In genomic region chr13:58358629-58359303, GRCm38 (mm10) we compare ENCODE assay signal across 8 mouse cellular contexts. TPM values are rescaled to one million over a fixed set of nuclear protein-coding genes. Genes with fewer than 3 reads are reported as not detected.
DNase-seq lines count a peak whose midpoint lies in the region; ATAC-seq lines count a peak whose summit lies in the region.

Kif27 (minus strand) TSS chr13:58359122.

- peak; percentile 100 for ATAC-seq in megakaryocyte-erythroid progenitor cell, adult 5-6 weeks (replicated peaks; ENCODE audit: low FRiP score, low TSS enrichment, poor library complexity, severe bottlenecking)

- intact Hi-C loops in gastrocnemius, postnatal 14 days (cut with DNase I; ENCODE audit: low total_unique reads) = no loop called here
- intact Hi-C loops in left cerebral cortex, postnatal 10 days (cut with DNase I) = no loop called here

- DNase-seq in adrenal gland, adult 18-20 months (ENCODE audit: low spot score in 2 of 2) = peak; percentile 75 to 80
- DNase-seq in embryo, embryonic 10.5 days (ENCODE audit: low spot score) = peak; percentile 92
- peak; percentile 82 for DNase-seq in gastrocnemius, postnatal 14 days
- peak; percentile 96 for DNase-seq in induced T-regulatory cell, adult 2 months (ENCODE audit: low read depth)
- peak; percentile 7 to 86 for DNase-seq in left cerebral cortex, postnatal 10 days (ENCODE audit: extremely low spot score in 1 of 2, low spot score in 2 of 2)
- peak; percentile 53 for DNase-seq in right cerebral cortex, postnatal 14 days
- DNase-seq in urinary bladder, postnatal 25 days (ENCODE audit: low spot score) = peak; percentile 76

RNA-seq across cellular contexts. Expression of gene Kif27, which starts in this region (rescaled TPM):
- total RNA-seq in adrenal gland, adult 18-20 months (2021) = under 1 TPM; 0.70 to 0.90 TPM
- total RNA-seq in gastrocnemius, postnatal 14 days (2021) = under 1 TPM; 0.07 to 0.33 TPM
- 1 to 10 TPM; 2.0 to 3.6 TPM for total RNA-seq in left cerebral cortex, postnatal 10 days (2021)
- total RNA-seq in megakaryocyte-erythroid progenitor cell, adult 5-6 weeks (2014; fragmentation: Nextera tagmentation) = not detected in 2 replicates
- total RNA-seq in megakaryocyte-erythroid progenitor cell, adult 5-6 weeks (2017) = 0.50 and 0.75 TPM in 2 replicates

Comparison
In these comparisons a context has a peak if more than half of its experiments do, and no peak if none do; other contexts are left out.
1. Peak in every context shown above with its lines: DNase-seq and ATAC-seq.
2. Peak in DNase-seq in adrenal gland, adult 18-20 months; RNA of the gene not detected or under 1 TPM.
3. Peak in DNase-seq in gastrocnemius, postnatal 14 days; RNA of the gene not detected or under 1 TPM.
4. Peak in ATAC-seq in megakaryocyte-erythroid progenitor cell, adult 5-6 weeks; RNA of the gene not detected or under 1 TPM.